Mouse (Mus musculus) testis, postnatal 14 days (tissue): ENCODE data around the gene Gpank1.

ENCODE experiments used
- DNase-seq: peaks from one replicate; pipeline ENCODE4 v3.0.0; 2021; ENCODE audit warnings: low spot score

Gpank1 gene

DNA sequence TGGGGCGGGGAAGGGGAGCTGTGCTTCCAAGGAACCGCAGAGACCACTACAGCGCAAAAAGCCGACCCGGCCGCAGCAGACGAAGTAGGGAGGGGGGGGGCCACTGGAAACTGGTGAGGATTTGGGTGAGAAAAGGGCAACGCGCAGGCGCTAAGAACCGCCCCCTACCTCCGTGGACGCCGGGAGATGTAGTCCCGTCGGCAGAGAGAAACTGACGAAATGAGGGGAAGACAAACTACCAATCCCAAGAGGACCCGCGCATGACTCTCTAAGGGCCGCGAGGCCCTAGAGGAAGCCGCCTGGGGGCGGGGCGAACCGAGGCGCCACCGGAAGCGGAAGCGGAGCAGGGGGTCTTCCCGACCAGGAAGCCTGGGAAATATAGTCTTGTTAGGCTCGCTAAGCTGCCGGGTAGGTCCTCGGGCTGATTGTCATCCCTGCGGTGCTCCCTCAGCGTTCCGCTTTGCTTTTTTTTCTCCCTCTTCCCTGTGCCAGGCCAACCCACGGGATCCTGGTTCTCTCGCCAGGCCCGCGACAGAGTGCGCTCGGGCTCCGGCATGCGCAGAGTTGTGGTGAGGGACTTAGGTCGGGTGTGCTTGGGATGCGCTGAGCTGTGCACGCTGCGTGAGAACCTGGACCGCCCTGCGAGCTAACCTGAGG, at the start of gene Gpank1:
TSS of gene Gpank1 (plus strand) at position 313 of the 657 bp plus-strand sequence.
- DNase-seq, result peak; percentile 99

DNA sequence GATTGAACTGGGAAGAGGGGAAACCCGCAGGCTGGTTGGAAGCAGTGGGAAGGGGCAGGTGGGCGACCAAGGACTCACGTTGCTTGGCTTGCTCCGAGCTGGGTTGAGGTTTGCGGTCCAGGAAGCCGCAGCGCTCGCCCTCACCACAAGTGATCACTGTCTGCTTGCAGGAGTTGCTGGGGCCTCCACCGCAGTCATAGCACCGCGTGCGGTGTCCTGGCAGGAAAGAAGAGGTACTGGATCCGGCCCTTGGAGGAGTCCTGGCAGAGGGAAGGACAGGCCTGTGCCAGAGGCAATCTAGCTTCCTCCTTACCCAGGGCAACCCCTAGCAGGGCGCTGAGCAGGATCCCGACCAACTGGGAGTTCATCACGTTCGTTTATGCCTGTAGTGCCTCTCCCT, 47.2 kb upstream of the Gpank1 start:
- DNase-seq, result no peak

DNA sequence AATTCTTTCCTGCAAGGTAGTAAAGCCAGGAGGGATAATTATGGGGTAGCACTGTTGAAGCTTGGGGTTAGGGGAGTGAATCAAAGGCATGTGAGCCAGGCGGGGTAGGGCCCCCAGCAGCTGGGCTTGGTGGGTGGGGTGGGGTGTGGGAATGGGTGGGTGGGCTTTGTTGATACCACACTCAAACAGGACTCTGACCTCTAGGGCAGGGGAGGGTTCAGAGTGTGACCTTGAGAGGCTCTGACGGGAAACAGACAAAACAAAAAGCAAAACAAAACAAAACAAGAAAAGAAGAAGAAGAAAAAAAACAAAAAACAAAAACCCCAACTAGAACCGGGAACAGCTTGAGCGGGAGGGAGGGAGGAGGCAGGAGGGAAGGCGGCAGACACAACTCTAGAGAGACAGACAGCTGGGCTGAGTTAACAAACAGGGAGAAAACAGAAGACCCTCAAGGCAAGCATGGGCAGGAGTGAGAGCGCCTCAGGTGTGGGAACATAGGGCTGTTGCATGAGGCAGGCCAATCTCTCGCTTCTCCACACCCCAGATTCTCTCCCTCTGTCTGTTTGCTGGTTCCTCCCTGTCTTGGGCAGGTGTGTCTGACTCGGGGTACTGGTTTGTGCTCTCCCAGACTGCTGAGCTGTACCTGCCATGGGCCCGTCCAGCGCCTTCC, 44.6 kb upstream of the Gpank1 start, which contains the start of gene Ly6g6e:
TSS of gene Ly6g6e (plus strand) at position 396 of the 670 bp plus-strand sequence.
- DNase-seq, result no peak

DNA sequence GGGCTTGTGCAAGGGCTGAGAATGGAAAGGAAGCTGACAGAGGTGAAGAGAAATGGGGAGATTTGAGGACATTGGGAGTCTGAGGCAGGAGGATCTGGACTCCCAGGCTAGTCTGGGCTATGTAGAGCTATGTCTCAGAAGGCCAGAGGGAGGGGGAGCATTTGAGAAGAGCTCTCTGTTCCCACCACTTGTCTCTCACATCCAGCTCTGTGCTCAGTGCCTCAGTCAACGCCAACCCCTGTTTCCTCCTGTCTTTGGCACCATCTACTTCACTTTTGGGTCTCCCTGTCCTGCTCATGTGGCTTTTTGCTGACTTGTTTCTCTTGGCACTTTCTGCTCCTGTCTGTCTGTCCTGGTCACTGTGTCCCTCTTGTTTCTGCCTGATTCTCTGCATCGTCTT, 44.0 kb upstream of the Gpank1 start:
- no peak for DNase-seq

DNA sequence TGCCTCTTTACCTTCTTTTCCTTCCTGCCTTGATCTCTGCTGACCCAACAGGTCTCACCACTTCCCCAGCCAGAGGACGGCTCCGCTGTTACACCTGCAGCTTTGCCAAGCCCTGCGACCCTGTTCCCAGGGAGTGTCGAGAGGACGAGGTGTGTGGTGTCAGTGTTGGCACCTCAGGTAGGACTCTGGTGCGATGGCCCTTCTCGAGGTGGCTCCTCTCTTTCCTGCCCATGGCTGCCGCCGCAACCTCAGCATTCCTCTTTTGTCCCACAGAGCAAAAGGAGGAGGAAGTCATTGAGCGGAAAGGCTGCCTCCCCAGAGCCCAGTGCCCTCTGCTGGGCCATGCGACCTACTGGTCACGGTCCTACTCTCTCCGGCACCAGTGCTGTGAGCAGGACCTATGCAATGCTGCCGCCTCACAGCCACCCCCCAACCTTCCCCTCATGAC, 43.4 kb upstream of the Gpank1 start, which contains the start of gene Ly6g6d:
TSS of gene Ly6g6d (minus strand) at position 280 of the 448 bp plus-strand sequence.
- DNase-seq, result no peak

DNA sequence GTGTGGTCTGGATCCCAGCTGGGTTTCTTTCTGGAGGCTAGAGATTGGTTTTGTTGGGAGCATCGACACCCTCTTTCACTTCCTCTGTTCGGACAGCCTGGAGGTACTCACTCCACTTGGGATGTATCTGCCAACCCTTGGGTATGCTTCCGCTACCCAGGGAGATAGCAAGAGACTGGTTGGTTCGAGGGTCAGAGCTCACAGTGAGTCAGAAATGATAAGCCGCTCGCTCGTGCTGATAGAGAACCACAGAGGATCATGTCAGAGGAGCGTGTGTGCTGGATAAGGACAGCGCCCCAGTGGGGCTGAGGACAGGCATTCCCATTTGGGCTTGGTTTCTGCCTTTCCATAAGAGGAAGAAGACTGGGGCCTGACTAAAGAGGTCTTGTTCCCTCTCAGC, 41.5 kb upstream of the Gpank1 start:
- DNase-seq, result no peak

DNA sequence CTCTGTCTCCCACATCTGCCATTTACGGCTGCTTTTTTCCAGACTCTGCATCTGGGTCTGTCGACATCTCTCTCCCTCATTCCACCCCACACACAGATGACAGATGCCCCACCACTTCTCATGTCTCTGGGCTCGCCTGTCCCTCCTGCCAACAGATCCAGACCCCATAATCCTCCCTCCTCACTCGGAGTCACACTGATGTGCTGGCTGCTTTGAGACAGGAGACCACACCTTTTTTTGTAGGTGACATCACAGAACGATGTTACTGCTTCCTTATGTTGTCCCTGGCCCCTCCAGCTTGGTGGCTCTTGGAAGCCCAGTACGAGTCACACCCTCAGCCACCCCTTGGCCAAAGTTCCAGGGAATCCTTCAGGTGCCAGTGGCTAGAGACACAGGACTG, 41.0 kb upstream of the Gpank1 start:
- no peak for DNase-seq

DNA sequence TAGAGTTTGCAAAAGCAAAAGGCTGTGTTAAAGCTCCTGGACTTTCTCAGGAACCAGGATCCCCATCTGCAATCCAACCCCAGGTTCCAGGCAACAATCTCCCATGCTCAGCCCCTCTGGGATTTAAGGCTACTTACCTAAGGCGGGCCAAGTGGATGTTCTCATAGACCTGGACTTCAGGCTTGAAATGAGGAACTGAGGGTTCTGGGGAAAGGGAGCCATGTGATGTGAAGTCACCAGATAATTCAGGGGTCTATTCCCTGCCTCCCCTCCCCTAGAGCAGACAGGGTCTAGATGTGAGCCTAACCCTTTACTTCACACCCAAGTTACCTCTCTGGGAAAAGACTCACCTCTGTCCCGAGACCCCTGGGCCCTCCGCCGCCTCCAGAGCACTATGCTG, 40.5 kb upstream of the Gpank1 start:
- no peak for DNase-seq

DNA sequence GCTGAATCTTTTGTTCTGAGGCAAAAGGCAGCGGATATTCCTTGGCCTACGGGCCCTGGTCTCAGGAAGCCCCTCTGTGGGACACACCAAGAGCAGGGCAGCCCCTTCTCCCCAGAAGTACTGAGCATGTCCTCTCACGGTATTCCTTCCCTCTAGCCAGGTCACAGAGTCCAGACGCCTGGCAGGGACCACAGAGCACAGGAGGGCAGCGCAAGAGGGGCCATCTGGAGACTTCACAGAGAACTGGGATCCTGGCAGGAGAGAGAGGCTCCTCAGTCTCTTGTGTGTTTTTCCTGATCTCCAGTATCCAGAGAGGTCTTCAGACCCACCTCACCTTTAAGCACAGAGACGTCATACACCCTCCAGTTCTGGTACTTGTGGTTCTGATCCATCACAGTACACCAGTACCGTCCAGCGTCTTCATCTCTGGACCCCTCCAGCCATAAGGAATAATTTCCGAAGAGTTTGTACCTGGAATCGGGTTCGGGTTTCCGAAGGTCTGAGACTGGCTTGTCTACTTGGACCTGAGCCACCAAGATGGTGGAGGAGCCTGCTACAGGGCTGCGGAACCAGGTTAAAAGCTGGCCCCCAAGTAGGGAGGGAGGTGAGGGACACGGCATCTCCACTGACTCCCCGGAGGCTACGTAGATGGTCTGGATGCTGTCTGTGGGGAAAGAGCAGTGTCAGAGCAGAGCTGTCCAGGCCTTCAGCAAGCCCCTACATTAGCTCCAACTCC, 38.2 kb upstream of the Gpank1 start:
- DNase-seq, result no peak

DNA sequence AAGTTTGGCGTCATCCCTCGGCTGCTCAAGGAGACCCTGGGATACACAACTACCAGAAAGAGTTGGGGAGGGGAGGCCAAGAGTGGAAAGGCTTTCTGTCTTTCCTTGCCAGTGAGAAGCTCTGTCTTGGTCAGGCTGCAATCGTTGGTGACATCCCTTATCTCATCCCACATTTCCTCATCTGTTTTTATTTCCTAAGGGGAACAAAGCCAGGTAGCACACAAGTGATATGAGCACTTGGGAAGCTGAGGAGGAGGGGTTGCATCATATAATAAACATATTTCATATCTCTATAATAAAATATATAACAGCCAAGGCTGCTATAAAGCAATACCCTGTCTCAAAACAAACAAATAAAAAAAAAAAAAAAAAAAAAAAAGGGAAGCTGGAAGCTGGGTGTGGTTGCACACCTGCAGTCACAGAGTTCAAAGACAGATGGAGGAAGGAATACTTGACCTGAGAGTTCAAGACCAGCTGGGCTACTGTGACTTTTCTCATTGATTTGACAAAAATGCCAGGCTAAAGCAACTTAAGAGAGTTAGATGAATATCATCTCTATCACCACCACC, 37.2 kb upstream of the Gpank1 start:
- DNase-seq, result no peak

DNA sequence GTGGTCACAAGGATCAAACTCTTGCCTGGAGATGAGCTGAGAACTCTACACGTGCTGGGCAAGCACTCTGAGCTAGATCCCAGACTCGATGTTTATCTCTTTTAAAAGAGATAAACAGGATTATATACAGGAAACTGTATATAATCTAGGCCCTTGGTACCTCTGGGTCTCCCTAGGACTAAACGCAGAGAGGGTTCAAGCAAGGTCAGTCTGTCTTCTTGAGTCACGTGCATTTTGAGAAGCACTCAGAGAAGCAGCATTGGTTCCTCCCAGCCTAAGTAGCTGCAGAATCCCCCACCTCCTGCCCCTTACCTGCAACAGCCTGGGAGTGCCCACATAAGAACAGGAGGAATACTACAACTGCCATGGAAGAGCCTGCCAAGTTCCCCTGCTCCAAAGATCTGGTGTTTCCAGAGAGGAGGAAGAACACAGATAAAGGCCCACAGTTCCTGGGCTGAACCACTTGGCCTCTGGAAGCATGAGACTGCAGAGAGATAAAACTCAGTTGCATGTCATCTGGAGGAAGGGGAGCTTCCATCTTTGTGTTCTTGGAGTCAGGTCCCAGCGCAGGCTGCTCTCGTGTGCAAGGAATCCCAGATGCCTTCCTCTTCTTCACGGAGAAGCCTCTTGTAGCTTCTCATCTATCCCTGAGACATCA, 35.9 kb upstream of the Gpank1 start, which contains the start of gene Ly6g6f:
TSS of gene Ly6g6f (minus strand) at position 403 of the 658 bp plus-strand sequence.
- DNase-seq, result no peak

DNA sequence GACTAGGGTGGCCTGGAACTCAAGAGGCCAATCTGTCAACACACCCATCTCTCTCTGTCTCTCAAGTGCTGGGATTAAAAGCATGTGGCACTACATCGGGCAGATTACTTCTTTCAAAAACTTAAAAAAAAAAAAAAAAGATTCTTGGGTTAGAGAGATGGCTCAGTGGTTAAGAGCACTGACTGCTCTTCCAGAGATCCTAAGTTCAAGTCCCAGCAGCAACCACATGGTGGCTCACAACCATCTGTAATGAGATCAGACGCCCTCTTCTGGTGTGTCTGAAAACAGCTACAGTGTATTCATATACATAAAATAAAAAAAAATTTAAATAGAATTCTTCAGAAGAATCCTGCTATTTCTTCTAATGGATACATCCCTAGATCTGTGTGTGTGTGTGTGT, 33.1 kb upstream of the Gpank1 start:
- no peak for DNase-seq

DNA sequence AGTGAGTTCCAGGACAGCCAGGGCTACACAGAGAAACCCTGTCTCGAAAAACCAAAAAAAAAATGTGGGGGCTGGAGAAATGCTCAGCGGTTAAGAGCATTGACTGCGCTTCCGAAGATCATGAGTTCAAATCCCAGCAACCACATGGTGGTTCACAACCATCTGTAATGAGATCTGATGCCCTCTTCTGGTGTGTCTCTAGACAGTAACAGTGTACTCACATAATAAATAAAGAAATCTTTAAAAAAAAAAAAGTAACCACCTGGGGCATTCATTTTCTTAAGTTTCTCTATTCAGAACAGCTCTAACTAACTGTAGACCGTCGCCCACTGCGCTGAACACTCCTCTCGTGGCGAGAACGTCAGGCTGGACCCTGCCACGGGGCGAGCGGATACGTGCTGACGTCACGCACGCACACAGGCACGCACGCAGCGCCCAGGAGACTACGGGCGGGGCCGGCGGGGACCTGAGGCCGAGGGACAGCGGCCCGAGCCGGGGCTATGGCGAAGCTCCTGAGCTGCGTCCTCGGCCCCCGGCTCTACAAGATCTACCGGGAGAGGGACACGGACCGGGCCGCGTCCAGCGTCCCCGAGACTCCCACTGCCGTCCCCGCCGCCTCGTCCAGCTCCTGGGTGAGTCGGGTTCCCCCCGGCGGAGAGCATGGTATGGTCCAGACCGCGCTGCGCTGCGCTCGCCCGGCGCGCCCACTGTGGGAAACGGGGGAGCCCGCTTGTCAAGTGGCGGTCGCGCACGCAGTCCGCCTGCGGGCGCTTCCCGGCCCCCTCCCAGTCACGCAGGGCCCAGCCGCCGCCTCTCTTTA, 32.2 kb upstream of the Gpank1 start, which contains the start of gene Abhd16a:
TSS of gene Abhd16a (plus strand) at position 439 of the 820 bp plus-strand sequence.
- peak; percentile 92 for DNase-seq

DNA sequence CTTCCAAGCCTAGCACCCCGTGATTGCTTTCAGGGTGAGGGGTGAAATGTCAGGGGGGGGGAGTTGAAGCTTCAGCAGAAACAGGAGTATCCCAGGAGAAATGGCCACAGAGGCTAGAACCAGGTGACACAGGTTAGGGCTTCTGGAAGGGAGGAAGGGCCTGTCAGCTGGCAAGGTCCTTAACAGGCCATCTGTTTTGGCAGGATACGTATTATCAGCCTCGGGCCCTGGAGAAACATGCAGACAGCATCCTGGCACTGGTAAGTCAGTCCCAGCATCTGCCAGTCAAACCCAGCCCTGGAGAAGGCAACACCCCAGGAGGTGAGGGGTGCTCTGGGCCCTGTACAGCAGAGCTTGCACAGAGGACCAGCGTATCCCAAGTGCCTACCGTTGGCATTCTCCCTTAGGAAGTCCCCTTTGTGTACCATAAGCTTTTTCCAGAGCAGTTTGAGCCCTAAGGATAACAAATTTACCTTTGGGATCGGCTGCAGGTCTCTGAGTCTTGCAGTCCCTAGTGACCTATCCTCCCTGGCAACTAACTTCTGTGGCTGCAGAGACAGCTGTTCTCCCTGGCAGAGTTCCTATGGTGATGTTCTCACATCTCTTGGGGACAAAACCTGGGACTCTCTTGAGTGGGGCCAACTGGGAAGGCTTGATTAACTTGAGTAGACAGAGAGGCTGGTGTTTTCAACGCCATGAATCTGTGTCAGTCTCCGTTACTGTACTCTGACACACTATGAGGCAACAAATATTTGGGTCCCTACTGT, 30.9 kb upstream of the Gpank1 start:
- DNase-seq, result no peak

DNA sequence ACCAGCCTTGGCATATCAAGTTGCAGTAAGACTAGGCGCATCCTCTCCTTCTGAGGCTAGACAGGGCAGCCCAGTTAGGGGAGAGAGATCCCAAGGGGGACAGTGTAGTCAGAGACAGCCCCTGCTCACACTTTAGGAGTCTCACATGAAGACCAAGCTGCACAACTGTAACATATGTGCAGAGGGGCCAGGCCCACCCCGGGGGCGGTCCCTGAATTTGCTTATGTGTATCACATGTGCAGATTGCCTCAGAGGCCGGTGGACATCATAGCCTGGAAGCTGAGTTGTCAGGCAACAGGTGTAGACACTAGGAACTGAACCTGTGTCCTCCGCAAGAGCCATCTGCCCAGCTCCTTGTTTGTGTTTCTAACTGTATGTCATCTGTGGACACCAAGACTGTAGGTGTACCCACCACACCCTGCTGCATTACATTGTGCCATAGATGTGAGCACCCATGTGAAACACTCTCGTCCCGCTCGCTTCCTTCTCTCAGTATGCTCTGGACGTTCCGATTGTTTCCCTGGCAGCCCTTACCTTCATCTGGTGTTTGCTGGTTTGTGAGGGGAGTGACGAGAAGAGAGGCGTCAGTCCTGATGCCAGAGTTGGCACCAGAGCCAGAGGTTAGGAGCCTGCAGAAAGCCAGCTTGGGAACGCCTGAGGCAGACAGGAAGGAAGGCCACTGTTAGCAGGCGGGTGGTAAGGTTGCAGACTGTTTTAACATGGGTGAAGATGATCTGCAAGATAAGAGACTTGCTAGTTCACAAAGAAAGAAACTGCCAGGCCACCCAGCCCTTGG, 28.7 kb upstream of the Gpank1 start:
- no peak for DNase-seq

DNA sequence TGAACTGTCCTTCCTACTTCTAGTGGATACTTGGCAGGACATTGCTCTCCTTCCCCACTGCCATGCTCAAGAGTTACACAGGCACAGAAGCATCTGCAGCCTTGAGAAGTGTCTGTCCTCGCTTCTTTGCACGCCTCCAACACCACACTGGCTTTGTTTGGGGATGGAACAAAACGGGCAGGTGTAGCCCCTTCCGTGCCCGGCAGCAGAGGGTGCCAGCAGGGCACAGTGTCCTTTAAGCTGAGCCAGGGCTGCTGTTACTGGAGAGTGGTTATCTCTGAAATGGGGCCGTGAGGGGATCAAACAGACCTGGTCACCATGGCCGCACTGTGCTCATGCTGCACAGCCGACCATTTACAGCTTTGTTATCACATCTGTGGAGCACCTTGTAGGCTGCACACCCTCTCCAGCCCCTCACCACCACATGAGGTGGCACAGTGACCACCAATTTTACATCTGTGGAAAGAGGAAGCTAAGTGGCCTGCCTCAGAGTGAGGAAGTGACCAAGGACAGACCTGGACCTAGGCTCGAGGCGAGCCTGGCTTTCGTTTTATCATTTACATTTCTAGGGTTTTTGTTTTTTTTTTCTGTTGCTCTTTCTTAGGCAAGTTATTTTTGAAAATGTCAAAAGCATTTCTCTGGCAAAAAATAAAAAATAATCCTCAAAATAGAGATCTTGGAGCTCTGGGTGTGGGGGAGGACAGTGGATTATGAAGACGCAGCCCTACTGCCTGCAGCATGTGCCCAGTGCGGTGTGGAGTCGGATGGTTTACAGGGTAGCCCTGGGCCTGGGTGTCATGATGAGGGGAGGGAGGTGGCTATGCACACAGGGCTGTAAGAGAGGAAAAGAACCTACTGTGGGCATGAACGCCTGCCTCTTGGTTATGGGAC, 26.5 kb upstream of the Gpank1 start:
- DNase-seq, result no peak

DNA sequence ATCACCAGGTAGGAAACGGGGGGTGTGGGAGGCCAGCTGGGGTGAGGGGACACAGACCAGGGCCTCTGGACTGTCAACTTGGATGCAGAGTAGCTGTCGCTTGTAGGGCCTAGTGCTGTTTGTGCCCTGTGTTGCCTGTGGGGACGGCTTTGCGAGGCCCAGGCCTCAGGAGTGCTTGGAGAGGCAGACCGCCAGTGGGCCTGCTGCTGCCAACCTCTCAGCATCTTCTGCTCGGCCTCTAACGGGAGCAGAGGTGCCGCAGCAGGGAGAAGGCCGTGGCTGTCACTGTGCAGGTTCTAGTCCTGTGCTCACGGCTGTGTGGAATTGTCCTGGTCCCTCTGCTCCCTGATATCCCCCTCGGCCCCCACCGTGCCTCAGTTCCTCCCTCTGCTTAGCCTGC, 24.7 kb upstream of the Gpank1 start:
- no peak for DNase-seq

DNA sequence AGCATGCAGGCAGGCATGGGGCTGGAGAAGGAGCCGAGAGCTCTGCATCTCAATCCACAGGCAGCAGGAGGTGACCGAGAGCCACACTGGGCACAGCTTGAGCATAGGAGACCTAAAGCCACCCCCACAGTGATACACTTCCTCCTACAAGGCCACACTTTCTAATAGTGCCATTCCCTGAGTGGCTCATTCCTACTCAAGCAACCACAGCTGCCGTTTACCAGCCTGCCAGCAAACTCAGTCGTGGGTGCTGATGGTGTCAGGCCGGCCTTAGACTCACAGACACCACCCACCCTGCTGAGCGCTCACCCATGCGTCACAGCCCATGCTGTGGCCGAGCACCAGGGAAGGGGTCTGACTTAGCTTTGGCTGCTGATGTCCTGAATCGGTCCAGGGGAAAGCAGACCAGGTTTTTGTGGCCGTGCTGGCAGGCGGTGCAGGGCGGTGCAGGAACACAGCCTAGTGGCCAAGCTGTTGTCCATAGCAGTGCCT, 24.0 kb upstream of the Gpank1 start:
- DNase-seq, result no peak
